8 mouse cellular contexts compared by ENCODE assay signal in genomic region chr2:93192671-93193080, GRCm38 (mm10). TPM values are rescaled to one million over a fixed set of nuclear protein-coding genes. Genes with fewer than 3 reads are reported as not detected.
DNase-seq lines count a peak whose midpoint lies in the region; ATAC-seq and TF ChIP-seq lines count a peak whose summit lies in the region.

No protein-coding gene starts in this region.

- peaks cover 30% of the 10 kb centered on the region for H3K4me1 ChIP-seq in kidney, postnatal 0 days (replicated peaks; ENCODE audit: insufficient read depth, low read length)
- H3K4me1 ChIP-seq in forebrain, embryonic 12.5 days = peaks cover 79% of the 10 kb centered on the region

- peak; percentile 51 for DNase-seq in kidney, postnatal 0 days (ENCODE audit: low spot score)
- DNase-seq in kidney, adult 18-20 months = no peak
- peak; percentile 50 to 67 for DNase-seq in lung, postnatal 4 days
- peak; percentile 72 to 86 for DNase-seq in spleen, adult 18-20 months
- no peak for DNase-seq in left cerebral cortex, postnatal 14 days (ENCODE audit: low spot score in 2 of 2)
- no peak for DNase-seq in left cerebral cortex, postnatal 36 days (ENCODE audit: low spot score in 2 of 2)
- DNase-seq in urinary bladder, postnatal 10 days (ENCODE audit: low spot score) = no peak

- H3K9me3 ChIP-seq in kidney, postnatal 0 days (replicated peaks; ENCODE audit: low read length) = no peaks in the 10 kb centered on the region
- H3K9me3 ChIP-seq in forebrain, embryonic 12.5 days = no peaks in the 10 kb centered on the region

- H3K27ac ChIP-seq in kidney, postnatal 0 days = no peak overlapping the region
- peak overlapping the region; percentile 71 for H3K27ac ChIP-seq in forebrain, embryonic 12.5 days

- TF ChIP-seq CTCF in kidney, postnatal 0 days (IDR thresholded peaks at IDR 0.05; ENCODE audit: low read depth) = peak; percentile 15; the same call in 1 of the 2 replicates

- no peak overlapping the region for H3K4me3 ChIP-seq in kidney, postnatal 0 days (replicated peaks; ENCODE audit: low read depth, low read length)
- H3K4me3 ChIP-seq in forebrain, embryonic 12.5 days (replicated peaks) = no peak overlapping the region

- H3K27me3 ChIP-seq in kidney, postnatal 0 days (ENCODE audit: insufficient read depth, low read length) = no peaks in the 10 kb centered on the region
- no peaks in the 10 kb centered on the region for H3K27me3 ChIP-seq in forebrain, embryonic 12.5 days

- ATAC-seq in kidney, postnatal 0 days (replicated peaks; ENCODE audit: low FRiP score, low read depth) = 0 out of 2 replicates have a peak, but pooled peaks have one; percentile 14
- peak; percentile 30 for ATAC-seq in forebrain, embryonic 12.5 days (ENCODE audit: low FRiP score)

- H3K36me3 ChIP-seq in kidney, postnatal 0 days (ENCODE audit: insufficient read depth, low read length) = no peaks in the 10 kb centered on the region
- peaks cover 6% of the 10 kb centered on the region for H3K36me3 ChIP-seq in forebrain, embryonic 12.5 days (replicated peaks)

- H3K9ac ChIP-seq in kidney, postnatal 0 days (ENCODE audit: low read depth, low read length) = no peak overlapping the region
- H3K9ac ChIP-seq in forebrain, embryonic 12.5 days = 0 out of 2 replicates have a peak overlapping the region, but pooled peaks have one; percentile 22

- intact Hi-C loops in left cerebral cortex, postnatal 14 days (cut with DNase I) = no loop called here
- intact Hi-C loops in left cerebral cortex, postnatal 36 days (cut with DNase I) = no loop called here

- WGBS in kidney, postnatal 0 days = 4% methylated on average over 6 of the region's 6 CpGs
- WGBS in forebrain, embryonic 12.5 days = 9% methylated on average over 6 of the region's 6 CpGs

- no peak overlapping the region for H3K4me2 ChIP-seq in kidney, postnatal 0 days (ENCODE audit: low read length)
- peak overlapping the region; percentile 46 for H3K4me2 ChIP-seq in forebrain, embryonic 12.5 days

RNA-seq across cellular contexts. Expression of gene Trp53i11, which starts 5.3 kb away (rescaled TPM):
- polyA plus RNA-seq in kidney, postnatal 0 days (2015; fragmentation: Nextera tagmentation; extraction: Ambion mirVana) = 24.9 and 28.3 TPM in 2 replicates
- polyA plus RNA-seq in forebrain, embryonic 12.5 days (2016; fragmentation: Nextera tagmentation; extraction: Ambion mirVana) = 106 and 137 TPM in 2 replicates
- 10 to 100 TPM; 58.3 to 58.8 TPM for total RNA-seq in left cerebral cortex, postnatal 14 days (2021)
- total RNA-seq in left cerebral cortex, postnatal 36 days (2021) = 10 to 100 TPM; 82.3 to 99.8 TPM

Comparison
In these comparisons a context has a peak if more than half of its experiments do, and no peak if none do; other contexts are left out.
1. DNase-seq: peak in kidney, postnatal 0 days (single experiment), lung, postnatal 4 days (2 of 2) and spleen, adult 18-20 months (2 of 2); none in kidney, adult 18-20 months (single experiment), left cerebral cortex, postnatal 14 days (0 of 2), left cerebral cortex, postnatal 36 days (0 of 2) and urinary bladder, postnatal 10 days (single experiment).